Mouse (Mus musculus) urinary bladder, postnatal 36 days (tissue): ENCODE results near the gene Snx3.

Experiments
- DNase-seq, 2 experiments: peaks; one replicate each; pipeline ENCODE4 v3.0.0; 2022; ENCODE audit warnings: low spot score in 2 of 2, mixed read lengths in 1 of 2

Snx3 gene

DNA sequence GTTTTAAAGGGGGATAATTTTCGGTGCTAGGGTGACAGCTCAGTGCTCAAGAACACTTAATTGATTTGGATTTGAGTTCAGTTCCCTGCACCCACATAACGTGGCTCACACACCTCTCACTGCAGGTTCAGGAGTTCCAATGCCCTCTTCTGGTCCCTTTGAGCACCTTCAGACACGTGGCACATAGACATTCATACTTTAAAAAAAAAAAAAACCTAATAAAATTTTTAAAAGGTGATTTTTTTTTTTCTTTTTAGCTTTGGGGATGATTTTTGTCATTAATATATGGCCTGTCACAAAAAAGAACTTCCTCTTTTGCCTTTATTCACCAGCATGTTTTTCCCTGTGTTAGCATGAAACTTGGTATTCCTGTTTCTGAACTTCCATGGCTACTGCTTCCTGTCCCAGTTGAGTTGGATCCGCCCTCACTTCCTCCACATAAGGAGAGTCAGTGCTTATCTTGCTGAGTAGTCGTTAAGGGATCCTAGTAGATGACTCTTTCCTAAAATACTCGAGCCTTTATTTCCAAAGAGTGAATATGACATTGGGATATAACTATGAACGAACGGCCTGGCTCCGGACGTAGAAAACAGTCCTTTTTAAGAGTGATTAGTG lies 2.4 kb downstream of the Snx3 start:
- DNase-seq = no peak

DNA sequence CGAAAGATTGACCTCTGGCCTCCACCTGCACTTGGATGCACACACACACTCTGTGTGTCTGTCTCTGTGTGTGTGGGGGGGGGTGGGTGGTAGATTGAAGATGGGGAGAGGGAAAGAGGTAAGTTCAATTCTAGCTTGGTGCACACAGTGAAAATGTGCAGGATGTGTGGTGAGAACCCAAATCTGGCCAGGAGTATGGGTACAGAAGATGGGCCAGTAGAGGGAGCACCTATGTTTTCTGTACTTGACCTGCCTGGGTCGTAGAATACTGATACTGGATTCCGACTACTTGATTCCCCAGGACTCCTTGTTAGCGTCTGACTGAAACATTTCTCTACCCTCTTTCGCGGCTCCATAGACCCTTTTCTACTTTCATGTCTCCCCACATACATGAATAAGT lies 8.3 kb downstream of the Snx3 start:
- no peak for DNase-seq

DNA sequence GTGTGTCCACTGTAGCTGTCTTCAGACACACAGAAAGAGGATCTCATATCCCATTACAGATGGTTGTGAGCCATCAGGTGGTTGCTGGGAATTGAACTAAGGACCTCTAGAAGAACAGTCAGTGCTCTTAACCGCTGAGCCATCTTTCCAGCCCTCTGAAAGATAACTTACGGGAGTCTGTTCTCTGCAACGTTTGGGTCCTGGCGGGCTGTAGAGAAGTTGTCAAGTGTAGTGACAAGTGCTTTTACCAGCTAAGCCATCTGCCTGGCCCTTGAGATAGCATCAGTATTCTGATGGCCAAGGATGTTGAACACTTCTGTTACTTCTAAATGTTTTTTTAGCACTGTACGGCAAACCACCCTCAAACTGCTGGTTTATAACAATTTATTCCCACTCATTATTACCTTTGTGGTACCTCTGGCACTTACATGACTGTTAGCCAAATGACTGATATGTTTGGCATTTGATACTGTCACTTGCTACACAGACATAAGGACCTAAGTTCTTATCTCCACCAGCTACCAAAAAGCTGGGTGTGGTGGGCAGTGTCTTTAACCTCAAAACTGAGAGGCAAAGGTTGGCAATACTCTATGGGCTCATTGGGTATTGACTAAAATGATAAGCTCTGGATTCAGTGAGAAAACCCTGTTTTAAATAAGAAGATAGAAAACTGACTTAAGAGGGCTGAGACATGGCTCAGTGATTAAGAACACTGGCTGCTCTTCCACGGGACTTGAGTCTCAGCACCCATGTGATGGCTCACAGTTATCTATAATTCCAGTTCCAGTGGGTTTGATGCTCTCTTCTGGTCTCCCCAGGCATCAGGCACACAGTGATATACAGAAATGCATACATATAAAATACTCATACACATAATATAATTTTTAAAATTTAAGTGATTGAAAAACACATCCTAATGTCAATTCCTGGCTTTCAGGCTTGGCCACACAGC lies 9.6 kb downstream of the Snx3 start:
- no peak for DNase-seq

DNA sequence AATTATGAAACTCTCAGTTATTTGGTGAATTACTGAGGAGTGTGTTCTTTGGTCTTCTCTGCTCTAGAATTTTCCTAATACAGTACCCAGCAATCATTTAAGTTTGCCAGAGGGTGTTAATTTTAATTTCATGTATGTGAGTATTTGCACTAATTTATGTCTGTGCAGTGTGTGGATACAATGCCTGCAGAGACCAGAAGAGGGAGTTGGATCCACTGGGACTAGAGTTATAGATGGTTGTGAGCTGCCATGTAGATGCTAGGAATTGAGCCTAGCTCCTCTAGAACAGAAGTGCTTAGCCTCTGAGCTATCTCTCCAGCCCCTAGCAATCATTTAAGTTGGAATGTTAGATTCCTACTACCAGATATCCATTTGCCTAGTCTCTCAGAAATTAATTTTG lies 12.3 kb downstream of the Snx3 start:
- no peak for DNase-seq

DNA sequence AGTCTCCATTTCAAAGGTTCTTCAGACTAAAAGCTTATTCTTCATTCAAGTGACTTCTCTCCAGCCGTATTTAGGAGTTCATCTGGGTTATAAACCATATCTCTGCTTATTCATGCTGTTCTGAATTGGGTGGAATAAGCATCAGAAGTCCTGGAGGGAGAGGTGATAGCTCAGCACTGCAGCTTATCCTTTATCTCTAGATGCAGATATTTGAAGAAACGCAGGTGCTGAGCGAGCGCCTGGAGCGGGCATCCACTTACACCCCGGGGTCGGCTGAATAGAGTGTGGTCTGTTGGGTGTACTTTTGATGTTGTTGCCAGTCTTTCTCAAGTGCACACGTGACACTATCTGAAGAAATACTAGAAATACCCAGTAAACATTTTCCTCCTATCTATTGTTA lies 16.5 kb downstream of the Snx3 start:
- DNase-seq = no peak

GRCm38 (mm10) chr10:42521315-42521981 lies 19.6 kb downstream of the Snx3 start:
- no peak for DNase-seq

GRCm38 (mm10) chr10:42522912-42523311 lies 21.1 kb downstream of the Snx3 start:
- no peak for DNase-seq

DNA sequence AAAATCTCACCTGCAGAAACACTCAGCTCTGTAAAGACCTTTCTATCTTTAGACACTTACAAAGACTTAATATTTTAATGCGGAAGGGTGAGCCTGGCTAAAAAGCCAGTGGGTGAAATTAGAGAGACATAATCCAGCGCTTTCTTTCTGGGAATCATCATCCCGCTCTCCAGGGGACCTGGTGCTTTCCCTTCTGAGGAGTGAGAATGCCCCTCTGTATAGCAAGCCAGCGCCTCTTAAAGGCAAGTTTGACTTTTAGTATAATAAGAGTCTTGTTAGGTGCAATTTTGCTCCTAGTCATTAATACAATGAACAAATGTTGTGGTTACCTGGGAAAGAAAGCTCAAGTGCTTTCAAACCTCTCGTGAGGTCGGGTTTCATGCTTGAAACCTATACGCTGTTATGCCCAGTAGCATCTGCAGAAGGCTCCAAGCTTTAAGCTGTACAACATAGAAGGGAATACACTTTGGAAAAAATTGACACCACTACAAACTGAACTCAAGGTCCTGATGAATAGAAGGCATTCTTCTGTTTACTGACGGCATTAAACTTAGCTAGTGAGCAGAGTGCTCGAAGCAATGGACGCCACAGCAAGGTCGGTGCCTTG lies 21.8 kb downstream of the Snx3 start:
- no peak for DNase-seq

GRCm38 (mm10) chr10:42525682-42526081 lies 23.9 kb downstream of the Snx3 start:
- no peak for DNase-seq

DNA sequence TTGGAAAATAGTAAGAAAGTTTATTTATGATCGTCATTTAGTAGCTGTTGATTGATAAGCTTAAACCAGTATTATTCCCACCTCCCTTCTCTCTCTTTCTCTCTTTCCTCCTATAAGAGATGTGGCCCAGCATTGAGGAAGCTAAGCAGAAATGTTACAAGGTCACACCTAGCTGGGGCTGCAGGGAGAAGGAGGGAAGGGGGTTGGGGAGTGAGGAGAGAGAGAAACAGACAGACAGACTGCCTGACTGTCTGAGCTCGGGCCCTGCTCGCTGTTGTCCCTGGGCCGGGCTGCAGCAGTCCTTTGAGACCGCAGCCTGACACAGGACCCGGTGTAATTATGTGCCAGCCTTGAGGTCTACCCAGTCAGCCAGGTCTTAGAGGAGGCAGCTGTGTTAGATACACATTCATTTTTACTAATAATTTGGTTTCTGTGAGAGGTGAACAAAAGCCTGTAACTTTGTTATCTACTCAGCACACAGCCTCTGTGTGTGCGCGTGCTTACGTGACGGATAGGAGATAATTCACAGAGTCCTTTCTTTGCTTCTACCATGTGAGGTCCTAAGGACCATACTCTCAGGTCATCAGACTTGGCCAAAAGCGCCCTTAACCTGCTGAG lies 32.1 kb downstream of the Snx3 start:
- no peak for DNase-seq

- no peak for DNase-seq
Measured at GRCm38 (mm10) chr10:42537571-42538316, 35.9 kb downstream of the Snx3 start.

DNA sequence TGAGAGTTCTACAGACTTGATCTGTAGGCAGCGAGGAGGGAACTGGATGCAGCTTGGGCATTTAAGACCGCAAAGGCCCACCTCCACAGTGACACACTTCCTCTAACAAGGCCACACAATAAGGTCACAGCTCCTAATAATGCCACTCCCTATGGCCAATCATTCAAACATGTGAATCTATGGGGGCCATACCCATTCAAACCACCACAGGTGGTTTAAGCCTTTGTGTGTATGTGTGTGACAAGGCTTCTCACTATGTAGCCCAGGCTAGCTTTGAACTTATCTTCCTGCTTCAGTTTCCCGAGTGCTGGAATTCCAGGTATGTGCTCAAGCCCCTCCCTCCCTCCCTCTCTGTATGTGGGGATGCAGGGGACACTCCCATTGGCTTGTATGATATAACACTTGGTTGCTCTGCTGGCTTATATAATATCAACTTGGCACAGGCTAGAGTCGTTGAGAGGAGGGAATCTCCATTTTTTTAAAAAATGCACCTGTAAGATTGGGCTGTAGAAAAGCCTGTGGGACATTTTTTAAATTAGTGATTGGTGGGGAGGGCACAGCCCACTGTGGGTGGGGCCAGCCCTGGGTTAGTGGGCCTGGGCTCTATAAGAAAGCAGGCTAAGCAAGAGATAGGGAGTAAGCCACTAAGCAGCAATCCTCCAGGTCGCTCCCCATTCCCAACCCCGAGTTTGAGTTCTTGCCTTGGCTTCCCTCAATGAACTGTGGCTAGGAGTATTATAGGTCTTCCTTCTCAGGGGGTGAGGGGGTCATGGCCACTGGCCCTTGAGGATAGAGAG lies 44.1 kb downstream of the Snx3 start:
- DNase-seq = no peak

GRCm38 (mm10) chr10:42546507-42546906 lies 44.7 kb downstream of the Snx3 start:
- no peak for DNase-seq

DNA sequence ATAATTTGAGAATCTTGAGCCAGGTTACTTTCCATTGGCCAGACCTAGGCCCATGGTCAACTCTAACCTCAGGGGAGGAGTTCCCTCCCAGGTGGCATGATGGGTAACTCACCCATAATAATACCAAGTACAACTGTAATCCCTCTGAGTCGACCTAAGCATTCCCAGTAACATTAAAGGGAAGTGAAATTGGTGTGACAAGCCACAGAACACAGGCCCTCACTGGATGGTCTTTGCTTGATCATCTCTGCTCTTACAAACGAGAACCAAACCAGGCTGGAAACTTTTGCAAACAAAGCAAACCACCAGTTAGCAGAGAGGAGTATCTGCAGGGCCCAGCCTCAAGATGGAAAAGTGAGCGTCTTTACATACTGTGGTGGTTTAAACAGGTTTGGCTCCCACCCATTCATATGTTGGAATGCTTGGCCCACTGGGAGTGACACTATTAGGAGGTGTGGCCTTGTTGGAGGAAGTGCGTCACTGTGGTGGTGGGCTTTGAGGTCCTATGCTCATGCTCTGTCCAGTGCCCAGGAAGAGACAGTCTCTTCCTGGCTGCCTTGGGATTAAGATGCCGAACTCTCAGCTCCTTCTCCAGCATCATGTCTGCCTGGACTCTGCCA lies 57.9 kb downstream of the Snx3 start:
- no peak for DNase-seq

DNA sequence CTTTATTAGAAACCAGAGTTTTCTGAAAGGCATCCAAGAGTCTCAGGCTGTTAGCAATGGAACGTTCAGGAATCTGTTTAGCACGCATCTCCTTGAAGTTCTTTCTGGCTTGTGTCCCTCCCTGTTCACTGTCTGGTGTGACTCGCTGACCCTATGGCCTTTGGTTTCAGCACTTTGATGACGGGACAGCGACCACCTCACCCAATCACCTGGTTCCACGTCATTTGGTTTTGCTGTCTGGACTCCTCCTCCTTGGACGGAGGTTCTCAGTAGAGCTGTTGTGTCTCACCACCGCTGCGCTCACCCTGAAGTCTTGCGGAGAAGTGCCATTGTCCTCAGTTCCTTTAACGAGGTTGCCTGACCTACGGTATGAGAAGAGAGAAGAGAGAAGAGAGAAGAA lies 60.4 kb downstream of the Snx3 start:
- no peak for DNase-seq

GRCm38 (mm10) chr10:42572567-42572966 lies 70.7 kb downstream of the Snx3 start:
- no peak for DNase-seq

DNA sequence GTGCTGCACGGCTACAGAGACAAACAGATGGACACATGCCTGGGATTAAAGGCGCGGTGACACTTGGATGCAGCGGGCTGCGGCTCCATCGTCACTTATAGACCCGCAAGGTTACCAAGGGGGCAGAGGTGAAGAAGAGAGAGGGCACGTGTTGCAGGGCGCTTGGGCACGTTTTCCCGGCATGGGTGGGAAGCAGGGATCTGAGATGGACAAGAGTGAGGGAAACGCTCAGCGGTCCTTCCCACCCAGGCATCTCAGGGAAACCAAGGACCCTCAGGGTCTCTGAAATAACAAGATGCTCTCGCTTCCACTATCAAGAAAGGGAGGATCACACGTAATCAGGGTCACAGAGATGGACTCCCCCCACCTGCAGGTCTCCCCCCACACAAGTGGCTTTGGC lies 71.1 kb downstream of the Snx3 start:
- DNase-seq = no peak

- no peak for DNase-seq
Measured at GRCm38 (mm10) chr10:42574639-42575038, 72.8 kb downstream of the Snx3 start.

DNA sequence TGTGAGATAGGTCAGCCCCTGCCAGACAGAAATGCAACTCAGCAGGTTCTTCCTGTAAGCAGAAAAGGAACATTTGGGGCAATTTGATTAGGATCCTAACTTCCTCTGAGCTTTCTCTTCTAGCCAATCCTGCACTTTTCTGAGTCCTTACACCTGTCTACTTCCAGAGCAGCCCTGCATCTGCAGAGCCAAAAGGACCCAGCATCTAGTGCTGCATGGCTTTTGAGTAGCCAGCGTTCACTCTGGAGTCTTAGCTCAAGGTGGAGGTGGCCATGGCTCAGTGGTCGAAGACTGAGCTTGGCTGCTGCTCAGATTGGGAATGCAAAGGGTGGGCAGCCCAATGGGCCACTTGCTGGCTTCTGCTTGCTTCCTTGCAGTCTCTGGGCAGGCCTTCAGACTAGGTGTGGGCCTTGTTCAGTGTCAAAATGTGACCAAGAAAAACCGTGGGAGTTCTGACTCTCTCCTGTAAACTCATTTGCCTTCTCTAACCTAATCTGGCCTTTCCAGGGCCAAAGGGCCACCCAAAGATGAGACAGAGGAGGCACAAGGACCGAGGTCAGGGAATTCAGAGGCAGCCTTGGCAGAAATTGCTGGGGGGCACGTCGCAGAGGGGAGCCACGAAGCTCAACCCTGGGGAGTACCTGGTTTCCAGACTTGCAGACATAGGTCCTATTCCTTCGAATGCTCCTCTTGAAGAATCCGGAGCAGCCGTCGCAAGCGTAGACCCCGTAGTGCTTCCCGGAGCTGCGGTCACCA lies 75.9 kb downstream of the Snx3 start:
- no peak for DNase-seq
